Mouse (Mus musculus): ENCODE results near the gene Eefsec. TPM values are rescaled to one million over a fixed set of nuclear protein-coding genes. Genes with fewer than 3 reads are reported as not detected.

The Eefsec gene
- total and polyA plus RNA-seq, 2 experiments from 2014 or later = 22.9 to 28.4 TPM

DNA sequence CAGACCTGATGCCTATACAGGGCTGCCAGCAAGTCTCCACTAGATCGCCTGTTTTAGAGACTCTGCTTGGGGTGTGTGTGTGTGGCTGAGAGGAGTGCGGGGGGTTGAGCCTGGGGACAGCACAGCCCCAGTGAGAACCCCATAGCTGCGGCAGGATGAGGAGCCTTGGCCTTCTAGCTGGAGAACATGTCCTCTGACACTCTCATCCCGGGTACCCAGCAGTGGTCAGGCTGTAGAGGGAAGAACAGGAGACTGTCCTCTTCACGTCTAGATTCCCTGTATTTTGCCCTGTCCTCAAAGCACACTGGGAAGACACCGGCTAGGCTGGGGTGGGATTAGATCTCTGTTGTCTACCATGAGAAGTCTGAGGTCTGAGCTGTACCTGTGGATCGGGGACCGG, 210.9 kb downstream of the Eefsec start:
- no peaks in the 10 kb centered on the region for H3K27me3 ChIP-seq (ENCODE audit: insufficient read depth, low read length)
- no peak overlapping the region for H3K4me2 ChIP-seq (ENCODE audit: low read depth)
- 24% methylated on average over 8 of the region's 8 CpGs for WGBS
- DNase-seq (no peak), ATAC-seq (no peak)
- no peak overlapping the region for H3K9ac ChIP-seq
- H3K4me3 ChIP-seq (ENCODE audit: low read depth, low read length) = no peak overlapping the region
- no peaks in the 10 kb centered on the region for H3K4me1 ChIP-seq (ENCODE audit: insufficient read depth)
- H3K9me3 ChIP-seq (ENCODE audit: low read length) = no peaks in the 10 kb centered on the region
- TF ChIP-seq CTCF (IDR thresholded peaks at IDR 0.05; ENCODE audit: low read depth) = no peak
- no peak overlapping the region for H3K27ac ChIP-seq (ENCODE audit: low read depth, low read length)
- H3K36me3 ChIP-seq (ENCODE audit: insufficient read depth) = no peaks in the 10 kb centered on the region

DNA sequence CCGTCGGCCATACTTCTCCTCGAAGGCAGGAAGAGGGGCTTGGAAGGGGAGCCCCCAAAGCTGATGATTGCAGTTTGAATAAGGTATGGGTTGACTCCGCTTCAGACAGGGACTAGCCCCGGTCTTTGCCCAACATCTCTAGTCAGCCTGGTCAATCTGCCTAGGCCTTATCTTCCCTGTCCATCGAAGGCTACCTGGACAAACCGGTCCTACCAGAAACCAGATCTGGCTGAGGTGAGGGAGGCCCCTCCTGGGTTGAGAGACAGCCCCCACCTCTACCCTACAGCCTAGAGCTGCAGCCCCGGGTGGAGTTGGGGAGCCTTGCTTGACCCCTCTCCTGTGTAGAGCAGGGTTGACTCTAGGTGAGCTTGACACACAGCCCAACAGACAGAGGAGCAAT, 212.3 kb downstream of the Eefsec start:
- 84% methylated on average over 8 of the region's 8 CpGs for WGBS
- DNase-seq = no peak
- no peaks in the 10 kb centered on the region for H3K36me3 ChIP-seq (ENCODE audit: insufficient read depth)
- no peak overlapping the region for H3K4me2 ChIP-seq (ENCODE audit: low read depth)
- ATAC-seq = no peak
- no peaks in the 10 kb centered on the region for H3K9me3 ChIP-seq (ENCODE audit: low read length)
- H3K4me3 ChIP-seq (ENCODE audit: low read depth, low read length) = no peak overlapping the region
- H3K4me1 ChIP-seq (ENCODE audit: insufficient read depth) = no peaks in the 10 kb centered on the region
- no peak overlapping the region for H3K27ac ChIP-seq (ENCODE audit: low read depth, low read length)
- H3K9ac ChIP-seq = no peak overlapping the region
- no peak for TF ChIP-seq CTCF (IDR thresholded peaks at IDR 0.05; ENCODE audit: low read depth)
- no peaks in the 10 kb centered on the region for H3K27me3 ChIP-seq (ENCODE audit: insufficient read depth, low read length)

DNA sequence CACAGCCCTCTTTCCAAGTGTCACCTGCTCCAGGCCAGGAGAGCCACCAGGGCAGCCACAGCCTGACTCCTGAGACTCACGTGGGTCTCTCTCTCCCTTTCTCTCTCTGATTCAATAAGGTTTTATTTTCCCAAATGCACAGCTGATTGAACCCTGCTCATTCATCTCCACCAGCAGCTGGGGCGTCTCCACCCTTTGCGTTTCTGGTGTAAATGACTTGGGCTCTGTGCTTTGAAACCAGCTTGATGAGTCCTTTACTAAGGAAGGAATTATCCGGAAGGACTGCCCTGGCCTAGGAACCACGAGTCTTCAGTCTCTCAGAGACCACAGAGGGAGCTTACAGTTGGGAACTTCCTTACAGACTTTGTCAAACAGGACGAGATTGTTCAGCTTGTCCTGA, 214.1 kb downstream of the Eefsec start:
- DNase-seq = no peak
- ATAC-seq = no peak
- H3K9ac ChIP-seq = no peak overlapping the region
- WGBS = 43% methylated on average over 6 of the region's 6 CpGs
- H3K9me3 ChIP-seq (ENCODE audit: low read length) = no peaks in the 10 kb centered on the region
- H3K4me1 ChIP-seq (ENCODE audit: insufficient read depth) = no peaks in the 10 kb centered on the region
- H3K27me3 ChIP-seq (ENCODE audit: insufficient read depth, low read length) = no peaks in the 10 kb centered on the region
- no peak overlapping the region for H3K4me2 ChIP-seq (ENCODE audit: low read depth)
- H3K27ac ChIP-seq (ENCODE audit: low read depth, low read length) = no peak overlapping the region
- TF ChIP-seq CTCF (IDR thresholded peaks at IDR 0.05; ENCODE audit: low read depth) = no peak
- H3K36me3 ChIP-seq (ENCODE audit: insufficient read depth) = no peaks in the 10 kb centered on the region
- no peak overlapping the region for H3K4me3 ChIP-seq (ENCODE audit: low read depth, low read length)

DNA sequence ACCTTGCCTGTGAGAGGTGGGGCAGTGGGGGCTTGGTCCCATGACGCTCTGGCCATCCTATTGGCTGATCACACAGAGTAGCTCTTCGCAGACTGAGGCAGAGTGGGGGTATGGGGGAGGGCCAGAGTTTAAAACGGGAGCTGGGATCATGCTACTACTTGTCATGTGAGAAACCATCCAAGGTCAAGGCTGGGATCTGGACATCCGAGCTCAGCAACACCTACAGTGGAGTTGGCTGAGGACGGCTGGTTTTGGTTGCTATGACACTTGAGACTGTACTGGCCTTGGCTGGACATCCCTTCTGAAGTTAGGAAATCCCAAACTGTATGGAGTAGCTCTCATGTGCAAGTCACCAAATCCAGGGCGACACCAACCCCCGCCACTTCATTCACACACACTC, 214.5 kb downstream of the Eefsec start:
- no peak for TF ChIP-seq CTCF (IDR thresholded peaks at IDR 0.05; ENCODE audit: low read depth)
- no peak overlapping the region for H3K9ac ChIP-seq

DNA sequence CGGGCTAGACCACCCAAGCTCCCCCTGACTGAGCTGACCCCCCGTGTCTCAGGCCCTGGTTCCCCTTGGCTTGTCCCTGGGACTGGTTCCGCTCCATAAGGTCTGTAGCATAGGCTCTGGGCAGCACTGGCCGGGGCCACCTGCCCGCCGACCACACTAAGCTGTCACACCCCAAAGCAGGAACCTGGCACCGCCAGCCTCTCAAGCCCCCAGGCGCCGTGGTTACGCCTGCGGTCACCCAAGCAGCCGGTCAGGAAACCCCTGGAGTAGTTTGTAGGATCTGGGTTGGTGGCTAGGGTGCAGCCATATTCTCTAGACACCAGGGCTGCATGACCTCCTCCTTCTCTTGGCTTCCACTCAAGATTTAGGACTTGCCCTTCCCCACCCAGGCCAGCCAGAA, 217.1 kb downstream of the Eefsec start:
- ATAC-seq = no peak
- Histone ChIP-seq H3K9ac (no peak overlapping the region), H3K4me1 (ENCODE audit: insufficient read depth) (no peaks in the 10 kb centered on the region), H3K4me3 (ENCODE audit: low read depth, low read length) (no peak overlapping the region), H3K4me2 (ENCODE audit: low read depth) (no peak overlapping the region), H3K36me3 (ENCODE audit: insufficient read depth) (no peaks in the 10 kb centered on the region), H3K27me3 (ENCODE audit: insufficient read depth, low read length) (no peaks in the 10 kb centered on the region), H3K9me3 (ENCODE audit: low read length) (no peaks in the 10 kb centered on the region), H3K27ac (ENCODE audit: low read depth, low read length) (no peak overlapping the region)
- no peak for TF ChIP-seq CTCF (IDR thresholded peaks at IDR 0.05; ENCODE audit: low read depth)
- 90% methylated on average over 12 of the region's 12 CpGs for WGBS
- no peak for DNase-seq

More for the DNA sequence above, 214.5 kb downstream of the Eefsec start:
- Histone ChIP-seq H3K4me3 (ENCODE audit: low read depth, low read length) (no peak overlapping the region), H3K4me1 (ENCODE audit: insufficient read depth) (no peaks in the 10 kb centered on the region), H3K27ac (ENCODE audit: low read depth, low read length) (no peak overlapping the region), H3K27me3 (ENCODE audit: insufficient read depth, low read length) (no peaks in the 10 kb centered on the region), H3K9me3 (ENCODE audit: low read length) (no peaks in the 10 kb centered on the region), H3K36me3 (ENCODE audit: insufficient read depth) (no peaks in the 10 kb centered on the region), H3K4me2 (ENCODE audit: low read depth) (no peak overlapping the region)
- ATAC-seq (no peak), DNase-seq (no peak)
- 88% methylated on average over 7 of the region's 7 CpGs for WGBS

- WGBS = 67% methylated on average over 7 of the region's 7 CpGs
- no peak for TF ChIP-seq CTCF (IDR thresholded peaks at IDR 0.05; ENCODE audit: low read depth)
- H3K9me3 ChIP-seq (ENCODE audit: low read length) = no peaks in the 10 kb centered on the region
- H3K36me3 ChIP-seq (ENCODE audit: insufficient read depth) = no peaks in the 10 kb centered on the region
- DNase-seq (no peak), ATAC-seq (no peak)
- H3K27ac ChIP-seq (ENCODE audit: low read depth, low read length) = no peak overlapping the region
- H3K4me1 ChIP-seq (ENCODE audit: insufficient read depth) = no peaks in the 10 kb centered on the region
- H3K4me2 ChIP-seq (ENCODE audit: low read depth) = no peak overlapping the region
- no peak overlapping the region for H3K4me3 ChIP-seq (ENCODE audit: low read depth, low read length)
- H3K9ac ChIP-seq = no peak overlapping the region
- no peaks in the 10 kb centered on the region for H3K27me3 ChIP-seq (ENCODE audit: insufficient read depth, low read length)
Measured at GRCm38 (mm10) chr6:88227537-88227936, 218.8 kb downstream of the Eefsec start.

DNA sequence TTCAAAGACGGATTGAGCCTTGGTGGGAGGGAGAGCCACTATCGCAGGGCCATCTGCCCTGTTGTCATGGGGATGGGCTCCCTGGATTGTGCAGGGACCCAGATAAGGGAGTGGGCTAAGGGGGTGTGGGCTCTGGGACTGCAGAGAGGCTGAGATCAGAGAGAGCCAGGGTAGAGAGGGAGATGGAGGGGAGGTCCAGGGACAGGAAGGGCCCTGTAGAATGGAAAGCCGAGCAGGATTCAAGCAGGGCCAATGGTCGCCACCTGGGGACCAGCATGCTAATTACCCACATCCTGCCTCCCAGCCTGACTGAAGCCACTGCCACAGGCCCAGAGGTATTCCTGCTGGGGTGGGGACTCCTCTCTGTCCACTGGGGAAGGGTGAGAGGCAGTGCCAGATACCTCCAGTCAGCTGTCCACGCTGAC, 219.8 kb downstream of the Eefsec start:
- ATAC-seq (peak; percentile 58), DNase-seq (no peak)
- Histone ChIP-seq H3K4me3 (ENCODE audit: low read depth, low read length) (no peak overlapping the region), H3K36me3 (ENCODE audit: insufficient read depth) (no peaks in the 10 kb centered on the region), H3K27ac (ENCODE audit: low read depth, low read length) (no peak overlapping the region), H3K9me3 (ENCODE audit: low read length) (no peaks in the 10 kb centered on the region), H3K4me2 (ENCODE audit: low read depth) (no peak overlapping the region), H3K4me1 (ENCODE audit: insufficient read depth) (no peaks in the 10 kb centered on the region), H3K9ac (no peak overlapping the region), H3K27me3 (ENCODE audit: insufficient read depth, low read length) (no peaks in the 10 kb centered on the region)
- TF ChIP-seq CTCF (IDR thresholded peaks at IDR 0.05; ENCODE audit: low read depth) = no peak
- WGBS = 25% methylated on average over 5 of the region's 5 CpGs

DNA sequence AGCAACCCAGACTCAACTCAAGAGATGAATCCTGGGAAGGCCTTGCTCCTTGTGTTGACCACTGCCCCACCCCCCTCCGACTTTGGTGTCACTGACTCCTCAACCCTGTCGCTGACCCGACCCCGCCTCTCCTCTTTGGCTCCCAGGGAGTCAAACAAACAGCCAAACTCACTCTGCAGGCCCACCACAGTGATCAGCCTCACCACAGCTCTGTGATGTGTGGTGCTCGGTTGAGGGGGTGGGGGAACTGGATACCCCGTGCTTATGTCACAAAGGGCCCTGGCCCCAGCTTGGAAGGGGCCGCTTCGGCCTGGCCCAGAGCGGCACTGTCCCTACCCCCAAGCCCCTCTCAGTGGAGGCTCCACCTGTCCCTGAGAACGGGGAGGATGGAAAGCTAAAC, 224.4 kb downstream of the Eefsec start, which contains the start of gene Dnajb8:
Gene Dnajb8 (plus strand): TSS at position 301 of the 400 bp plus-strand sequence.
- 57% methylated on average over 10 of the region's 10 CpGs for WGBS
- Histone ChIP-seq H3K27me3 (ENCODE audit: insufficient read depth, low read length) (no peaks in the 10 kb centered on the region), H3K9ac (no peak within 1 kb of the TSS), H3K4me1 (ENCODE audit: insufficient read depth) (no peaks in the 10 kb centered on the region), H3K36me3 (ENCODE audit: insufficient read depth) (no peaks in the 10 kb centered on the region), H3K4me2 (ENCODE audit: low read depth) (no peak within 1 kb of the TSS), H3K4me3 (ENCODE audit: low read depth, low read length) (no peak within 1 kb of the TSS), H3K27ac (ENCODE audit: low read depth, low read length) (no peak within 1 kb of the TSS), H3K9me3 (ENCODE audit: low read length) (no peaks in the 10 kb centered on the region)
- DNase-seq (no peak), ATAC-seq (no peak)
- TF ChIP-seq CTCF (IDR thresholded peaks at IDR 0.05; ENCODE audit: low read depth) = no peak
